Mouse (Mus musculus) adipocyte (in vitro differentiated cells): ENCODE results near the gene Aasdh.

Experiments
- DNase-seq: peaks from one replicate; pipeline ENCODE4 v3.0.0-alpha.2; 2016; ENCODE audit warnings: low spot score

The Aasdh gene

DNA sequence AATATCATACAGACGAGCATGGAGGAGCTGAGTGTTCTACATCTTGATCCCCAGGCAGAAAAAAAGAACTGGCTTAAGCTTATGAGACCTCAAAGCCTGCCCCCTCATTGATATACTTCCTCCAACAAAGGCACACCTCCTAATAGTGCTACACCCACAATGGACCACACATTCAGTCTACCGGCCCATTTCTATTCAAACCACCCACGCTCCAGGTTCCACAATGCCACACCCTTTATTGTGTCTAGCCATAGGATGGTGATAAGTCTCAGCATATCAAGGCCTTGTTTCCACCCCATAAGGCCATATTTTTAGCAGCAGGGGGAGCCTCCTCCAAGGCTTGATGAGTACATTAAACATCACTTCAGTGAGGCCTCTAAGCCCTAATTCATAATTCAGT lies 5.5 kb upstream of the Aasdh start:
- no peak for DNase-seq

- DNase-seq: no peak
Observed at GRCm38 (mm10) chr5:76906155-76906499, 813 bp upstream of the Aasdh start.

DNA sequence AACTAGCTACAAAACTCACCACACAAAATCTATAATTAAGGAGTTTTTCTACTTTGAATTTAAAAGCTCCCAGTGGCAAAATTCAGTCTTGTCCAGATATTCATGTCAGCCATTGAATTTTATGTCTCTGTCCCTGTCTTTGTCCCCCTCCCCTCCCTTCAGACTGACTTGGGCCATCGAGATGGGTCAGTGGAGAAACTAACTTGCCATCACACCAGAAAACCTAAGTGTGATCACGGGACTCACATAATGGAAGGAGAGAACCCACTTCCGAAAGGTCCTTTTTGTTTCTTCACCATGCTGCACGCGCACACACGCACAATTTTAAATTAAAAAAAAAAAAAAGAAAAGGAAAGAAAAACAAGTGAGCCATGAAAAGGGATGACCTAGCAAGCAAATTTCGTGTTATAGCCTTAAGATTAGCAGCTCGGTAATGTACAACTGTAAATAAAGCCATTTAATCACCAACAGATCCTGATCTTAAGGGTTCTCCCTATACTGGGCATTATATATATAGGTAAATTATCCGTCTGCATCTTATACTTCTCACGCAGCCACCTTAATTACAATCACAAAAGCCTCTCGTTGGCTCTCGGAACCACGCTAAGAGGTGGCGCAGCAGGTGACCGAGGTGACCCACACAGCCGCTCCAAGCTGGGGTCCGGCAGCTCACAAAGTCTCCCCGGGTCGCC lies 455 bp downstream of the Aasdh start:
- DNase-seq: no peak

DNA sequence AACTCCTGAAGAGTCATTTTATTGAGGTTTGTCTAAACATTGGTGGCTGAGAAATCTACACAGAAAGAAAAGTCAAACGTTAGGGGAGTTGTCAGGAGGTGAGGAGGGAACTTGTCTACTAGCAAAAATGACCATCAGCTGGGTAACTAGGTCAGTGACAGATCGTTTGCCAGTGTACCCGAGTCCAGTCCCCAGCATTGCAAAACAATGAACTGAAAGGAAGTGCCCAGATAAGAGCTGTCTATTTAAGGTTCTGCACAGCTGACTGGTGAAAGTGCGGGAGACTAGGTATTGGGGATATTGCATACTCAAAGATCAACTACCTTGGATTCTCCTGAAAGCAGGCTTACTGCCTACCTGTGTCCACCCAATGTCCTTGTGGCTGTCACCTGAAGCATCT lies 3.2 kb downstream of the Aasdh start:
- DNase-seq: no peak

DNA sequence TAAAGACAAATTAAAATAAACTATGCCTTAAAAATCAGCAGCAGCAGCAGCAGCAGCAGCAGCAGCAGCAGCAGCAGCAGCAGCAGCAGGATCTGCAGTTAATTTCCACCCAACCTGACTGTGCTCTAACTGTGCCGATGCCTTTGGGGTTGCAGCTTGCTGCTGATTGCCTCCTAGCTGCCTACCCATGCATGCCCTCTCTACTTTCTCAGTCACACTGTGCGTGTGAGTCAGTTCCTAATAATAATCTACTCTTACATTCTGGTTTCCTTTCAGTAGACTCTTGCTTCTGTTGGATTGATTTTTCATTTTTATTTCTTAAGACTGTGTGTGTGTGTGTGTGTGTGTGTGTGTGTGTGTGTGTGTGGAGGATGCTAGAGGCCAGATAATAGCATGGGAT lies 12.2 kb downstream of the Aasdh start:
- no peak for DNase-seq

- no peak for DNase-seq
Observed at GRCm38 (mm10) chr5:76892608-76893007, 12.7 kb downstream of the Aasdh start.

- DNase-seq: no peak
Observed at GRCm38 (mm10) chr5:76887011-76887410, 18.3 kb downstream of the Aasdh start.

- DNase-seq: peak; percentile 55
Observed at GRCm38 (mm10) chr5:76884107-76884506, 21.2 kb downstream of the Aasdh start.

DNA sequence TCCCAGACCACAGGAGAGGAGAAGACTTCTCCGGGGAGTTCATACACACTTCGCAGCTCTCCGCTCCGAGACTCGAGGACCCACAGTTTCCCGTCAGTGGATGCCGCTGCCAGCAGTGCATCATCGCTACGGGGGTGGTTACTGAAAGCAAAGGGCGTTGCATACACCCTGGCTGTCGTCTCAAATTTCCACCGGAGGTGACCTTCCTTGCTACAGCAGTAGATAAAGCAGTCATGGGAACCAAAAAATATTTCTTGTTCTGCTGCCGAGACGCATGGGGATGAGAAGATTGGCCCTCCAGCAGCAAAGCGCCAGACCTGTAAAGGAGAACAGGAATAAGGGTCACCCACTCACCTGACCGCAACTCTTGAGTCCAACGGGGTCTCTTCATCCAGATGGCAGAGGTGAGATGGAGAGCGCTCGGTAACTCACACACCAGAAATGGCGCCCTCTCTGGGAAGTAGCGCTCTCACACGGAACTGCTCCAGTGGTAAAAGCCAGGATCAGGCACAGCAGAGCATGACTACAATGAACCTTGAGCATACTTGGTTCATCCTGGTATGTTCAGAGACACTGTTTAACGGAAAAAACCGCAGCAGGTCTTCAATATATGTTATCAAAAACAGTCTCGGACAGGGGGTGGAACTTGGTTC lies 29.1 kb downstream of the Aasdh start:
- DNase-seq: no peak

DNA sequence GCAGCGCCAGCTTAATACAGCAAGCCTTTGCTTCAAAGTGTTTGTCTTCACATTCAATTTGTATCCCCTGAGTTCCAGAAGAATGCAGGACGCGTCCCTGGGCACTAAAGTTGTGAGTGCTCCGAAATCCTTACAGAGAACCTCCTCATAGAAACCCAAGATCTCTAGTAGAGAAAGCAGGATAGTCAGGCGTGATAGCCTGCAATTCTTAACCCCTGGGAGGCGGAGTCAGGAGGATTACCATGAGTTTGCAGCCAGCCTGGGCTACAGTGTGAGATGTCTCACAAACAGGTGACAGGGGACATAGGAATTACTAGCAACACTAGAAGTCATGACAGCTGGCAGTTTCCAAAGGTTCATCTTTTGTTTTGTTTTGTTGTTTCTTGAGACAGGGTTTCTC lies 35.8 kb downstream of the Aasdh start:
- DNase-seq: no peak

DNA sequence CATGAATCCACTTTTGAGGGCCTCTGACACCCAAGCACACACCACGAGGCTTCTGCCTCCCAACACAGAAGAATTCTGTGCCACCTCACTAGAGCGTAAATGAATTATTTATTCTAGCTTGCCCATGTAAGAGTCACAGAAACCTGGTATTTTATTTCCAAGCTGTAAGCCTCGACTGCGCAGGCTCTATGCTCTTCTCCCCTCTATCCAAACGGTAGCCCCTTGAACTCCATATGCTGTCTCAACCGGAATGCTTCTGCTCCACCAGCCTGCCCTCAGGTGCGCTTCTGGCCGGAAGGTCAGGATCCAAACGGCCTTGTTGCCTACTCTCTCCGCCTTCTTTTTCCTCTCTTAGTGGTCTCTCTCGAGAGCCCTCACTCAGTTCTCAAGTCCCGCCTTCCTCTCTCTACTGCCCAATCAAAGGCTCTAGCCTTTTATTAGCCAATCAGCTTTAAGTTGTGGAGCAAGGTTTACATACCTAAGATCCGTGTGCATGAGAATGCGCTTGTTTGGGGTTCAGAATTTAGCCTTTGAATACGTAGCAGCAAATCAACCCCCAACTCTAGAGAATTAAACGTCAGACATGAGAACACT lies 36.5 kb downstream of the Aasdh start:
- no peak for DNase-seq

GRCm38 (mm10) chr5:76866819-76867218 lies 38.5 kb downstream of the Aasdh start:
- DNase-seq: no peak

GRCm38 (mm10) chr5:76858444-76858843 lies 46.9 kb downstream of the Aasdh start:
- no peak for DNase-seq

DNA sequence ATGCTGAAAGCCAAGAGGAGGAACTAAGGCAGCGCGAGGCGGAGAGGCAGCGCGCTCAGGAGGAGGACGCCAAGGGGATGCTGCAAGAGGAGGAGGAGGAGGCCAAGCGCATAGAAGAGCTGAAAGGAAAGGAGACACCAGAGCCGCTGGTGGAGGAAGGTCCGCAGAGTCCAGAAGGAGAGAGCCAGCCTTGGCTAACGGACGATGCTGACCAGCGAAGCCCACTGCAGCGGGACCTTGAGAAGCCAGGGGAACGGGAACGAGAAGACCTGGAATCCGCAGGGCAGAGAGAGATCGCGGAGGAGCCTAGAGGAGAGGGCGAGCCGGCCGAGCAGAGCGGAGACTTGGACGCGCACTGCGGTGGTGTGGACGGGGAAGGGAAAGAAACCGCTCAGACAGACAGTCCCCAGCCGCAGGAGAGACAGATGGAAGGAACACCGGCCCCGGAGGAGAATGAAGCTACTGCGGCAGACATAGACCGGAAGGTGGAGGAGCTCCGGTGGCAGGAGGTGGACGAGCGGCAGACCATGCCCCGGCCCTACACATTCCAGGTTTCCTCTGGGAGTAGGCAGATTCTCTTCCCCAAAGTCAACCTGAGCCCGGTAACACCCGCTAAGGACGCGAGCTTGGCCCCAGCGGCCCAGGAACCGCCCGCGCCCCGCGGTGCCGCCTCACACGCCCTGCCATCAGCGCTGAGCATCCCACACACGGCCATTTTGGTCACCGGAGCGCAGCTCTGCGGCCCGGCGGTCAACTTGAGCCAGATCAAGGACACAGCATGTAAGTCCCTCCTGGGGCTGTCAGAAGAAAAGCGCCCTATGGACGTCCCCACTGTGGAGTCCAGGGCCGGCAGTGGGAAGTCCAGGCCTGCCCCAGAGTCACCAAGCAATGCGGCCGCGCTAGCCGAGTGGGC lies 48.0 kb downstream of the Aasdh start:
- DNase-seq: no peak

DNA sequence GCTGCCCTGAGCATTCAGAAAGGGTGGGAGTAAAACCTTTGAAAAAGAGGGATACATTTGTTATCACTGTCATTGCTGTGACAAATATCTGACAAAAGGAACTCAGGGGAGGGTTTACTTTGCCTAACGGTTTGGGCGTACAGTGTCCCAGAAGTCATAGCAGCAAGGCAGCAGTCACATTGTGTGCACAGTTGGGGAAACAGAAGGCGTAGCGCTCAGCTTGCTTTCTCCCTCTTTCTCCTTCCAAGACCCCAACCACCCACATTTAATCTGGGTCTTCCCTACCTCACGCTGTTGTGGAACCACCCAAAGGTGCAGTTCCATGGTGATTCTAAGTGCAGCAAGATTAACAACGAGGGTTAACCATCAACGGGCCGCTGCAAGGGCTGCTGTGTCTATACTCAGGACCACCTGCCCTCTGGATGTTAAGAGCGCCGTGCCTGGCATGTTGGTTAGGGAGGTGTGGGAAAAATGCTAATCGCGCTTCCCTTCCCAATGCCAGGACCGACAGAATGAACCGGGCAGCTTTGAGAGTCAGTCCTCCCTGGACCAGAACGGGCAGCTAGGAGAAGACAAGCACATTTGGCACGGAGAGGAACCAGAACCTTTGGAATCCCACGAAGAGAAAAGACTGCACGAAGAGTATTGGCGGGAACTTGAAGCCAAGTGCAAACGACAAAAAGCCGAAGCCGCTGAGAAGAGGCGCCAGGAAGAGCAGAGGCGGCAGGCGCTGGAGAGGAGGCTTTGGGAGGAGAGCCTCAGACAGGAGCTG lies 49.3 kb downstream of the Aasdh start:
- no peak for DNase-seq

- DNase-seq: peak; percentile 80
Observed at GRCm38 (mm10) chr5:76853549-76853948, 51.8 kb downstream of the Aasdh start.

- peak; percentile 35 for DNase-seq
Observed at GRCm38 (mm10) chr5:76851316-76851715, 54.0 kb downstream of the Aasdh start.

DNA sequence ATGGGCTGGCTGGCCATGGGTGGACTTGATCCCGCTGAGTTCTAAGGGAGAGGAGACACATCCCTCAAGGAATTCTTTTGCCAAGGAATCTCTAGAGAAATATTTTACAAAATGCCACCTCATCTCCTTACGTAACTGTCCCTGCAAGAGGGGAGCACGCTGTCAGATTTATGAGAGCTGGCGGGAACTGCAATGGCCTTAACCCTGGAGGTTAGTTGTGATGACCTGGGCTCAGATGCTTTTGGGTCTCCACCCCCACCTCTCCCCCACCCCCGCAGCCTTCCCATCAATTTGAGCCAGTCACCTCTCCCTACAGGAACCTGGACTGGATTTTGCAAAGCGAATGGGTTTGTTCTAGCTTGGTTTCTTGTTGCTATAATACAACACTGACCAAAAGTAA lies 58.2 kb downstream of the Aasdh start:
- no peak for DNase-seq

DNA sequence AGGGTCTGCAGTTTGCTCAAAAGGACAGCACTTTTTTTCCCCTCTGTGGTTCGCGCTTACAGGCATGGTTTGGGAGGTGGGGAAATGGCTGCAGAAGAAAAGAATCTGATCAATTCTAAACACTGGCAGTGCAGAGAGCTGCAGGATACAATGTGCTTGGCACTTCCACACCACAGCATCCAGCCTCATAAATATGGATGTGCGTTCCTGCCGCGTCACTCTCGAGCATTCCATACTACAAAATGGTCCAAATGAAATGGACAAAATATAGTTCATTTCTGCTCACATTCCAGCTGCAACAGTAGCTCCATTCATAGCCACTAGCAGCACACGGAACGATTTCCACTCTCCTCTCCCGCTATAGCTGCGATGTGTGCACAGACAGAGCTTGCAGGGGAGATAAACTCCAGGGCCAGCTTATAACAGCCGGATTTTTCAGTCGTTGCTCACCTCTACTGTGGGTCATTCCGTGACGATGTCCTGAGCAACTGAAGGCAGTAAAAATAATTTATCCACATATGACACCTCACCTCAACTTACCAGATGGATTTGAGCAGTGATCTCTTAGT lies 60.6 kb downstream of the Aasdh start:
- no peak for DNase-seq

DNA sequence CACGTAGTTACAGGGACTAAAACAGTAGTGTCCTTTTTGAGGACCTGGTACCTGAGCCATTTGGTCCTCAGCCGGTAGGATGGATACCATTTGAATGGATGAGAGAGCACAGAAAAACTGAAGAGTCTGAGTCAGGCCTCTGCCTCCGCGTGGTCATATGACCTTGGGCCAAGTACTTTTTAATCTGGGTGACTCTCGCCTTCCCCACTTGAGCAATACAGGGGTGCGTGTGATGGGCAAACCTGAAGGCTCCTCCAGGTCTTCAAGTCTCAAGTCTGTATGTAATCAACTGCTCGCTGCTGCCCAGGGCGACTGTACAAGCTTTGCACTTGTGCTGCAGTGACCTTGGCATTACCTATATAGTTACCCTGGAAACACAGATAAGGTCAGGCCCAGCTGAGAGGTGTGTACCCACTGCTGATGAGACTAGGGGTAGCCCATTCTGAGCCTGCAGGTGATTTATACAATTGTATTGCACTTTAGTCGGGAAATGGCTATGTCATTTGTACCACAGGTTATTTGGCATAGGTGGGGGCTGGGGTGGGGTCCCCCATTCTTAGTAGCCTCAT lies 61.4 kb downstream of the Aasdh start:
- DNase-seq: no peak

DNA sequence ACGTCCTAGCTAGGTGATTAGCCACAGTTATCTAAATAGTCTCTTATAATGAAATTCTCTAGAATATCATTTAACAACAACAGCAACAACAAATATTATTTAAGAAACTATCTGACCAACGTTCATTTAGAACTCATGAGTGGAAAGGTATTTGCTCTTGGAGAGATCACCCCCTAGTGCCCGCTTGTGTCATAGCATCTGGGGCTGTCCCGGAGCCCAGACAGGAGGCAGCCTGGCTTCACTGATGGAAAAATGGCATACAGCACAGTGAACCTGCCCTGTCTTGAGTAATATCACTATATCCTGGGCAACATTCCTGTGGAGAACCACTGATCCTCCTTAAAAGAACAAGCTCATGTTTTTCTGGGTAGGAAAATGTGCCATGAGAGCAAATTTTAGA lies 61.9 kb downstream of the Aasdh start:
- DNase-seq: peak; percentile 81
